Mouse (Mus musculus): ENCODE measurements around the gene Hydin. TPM values are rescaled to one million over a fixed set of nuclear protein-coding genes. Genes with fewer than 3 reads are reported as not detected.
"Not testable (repeated sequence)": the region's sequence is repeated elsewhere in the genome, so short reads cannot be mapped to it uniquely, and the experiment has no call there.

Gene Hydin
- polyA plus RNA-seq, 1 experiment = 0.41 TPM

GRCm38 (mm10) chr8:110339447-110339846 is 72.7 kb downstream of the Hydin start:
- TF ChIP-seq CTCF (IDR thresholded peaks at IDR 0.05; ENCODE audit: borderline replicate concordance, extremely low read depth, insufficient read depth, insufficient read length) = no peak
- DNase-seq (ENCODE audit: low read depth) = no peak

GRCm38 (mm10) chr8:110340090-110340703 is 73.4 kb downstream of the Hydin start:
- no peak for DNase-seq (ENCODE audit: low read depth)
- TF ChIP-seq POLR2A (IDR thresholded peaks at IDR 0.05; ENCODE audit: borderline replicate concordance, extremely low read depth, insufficient read depth, insufficient read length, poor library complexity, severe bottlenecking) (no peak), CTCF (IDR thresholded peaks at IDR 0.05; ENCODE audit: borderline replicate concordance, extremely low read depth, insufficient read depth, insufficient read length) (no peak)

- DNase-seq (ENCODE audit: low read depth) = no peak
- TF ChIP-seq CTCF (IDR thresholded peaks at IDR 0.05; ENCODE audit: borderline replicate concordance, extremely low read depth, insufficient read depth, insufficient read length) (no peak), POLR2A (IDR thresholded peaks at IDR 0.05; ENCODE audit: borderline replicate concordance, extremely low read depth, insufficient read depth, insufficient read length, poor library complexity, severe bottlenecking) (no peak)
Observed at GRCm38 (mm10) chr8:110345697-110346394, 79.1 kb downstream of the Hydin start.

GRCm38 (mm10) chr8:110346915-110347314 is 80.1 kb downstream of the Hydin start:
- DNase-seq (ENCODE audit: low read depth) = no peak
- no peak for TF ChIP-seq CTCF (IDR thresholded peaks at IDR 0.05; ENCODE audit: borderline replicate concordance, extremely low read depth, insufficient read depth, insufficient read length)
- TF ChIP-seq POLR2A (IDR thresholded peaks at IDR 0.05; ENCODE audit: borderline replicate concordance, extremely low read depth, insufficient read depth, insufficient read length, poor library complexity, severe bottlenecking) = no peak

- DNase-seq (ENCODE audit: low read depth) = no peak
- TF ChIP-seq CTCF (IDR thresholded peaks at IDR 0.05; ENCODE audit: borderline replicate concordance, extremely low read depth, insufficient read depth, insufficient read length) = no peak
- no peak for TF ChIP-seq POLR2A (IDR thresholded peaks at IDR 0.05; ENCODE audit: borderline replicate concordance, extremely low read depth, insufficient read depth, insufficient read length, poor library complexity, severe bottlenecking)
Observed at GRCm38 (mm10) chr8:110350725-110351124, 83.9 kb downstream of the Hydin start.

GRCm38 (mm10) chr8:110351909-110352308 is 85.1 kb downstream of the Hydin start:
- TF ChIP-seq CTCF (IDR thresholded peaks at IDR 0.05; ENCODE audit: borderline replicate concordance, extremely low read depth, insufficient read depth, insufficient read length) (no peak), POLR2A (IDR thresholded peaks at IDR 0.05; ENCODE audit: borderline replicate concordance, extremely low read depth, insufficient read depth, insufficient read length, poor library complexity, severe bottlenecking) (no peak)
- DNase-seq (ENCODE audit: low read depth) = no peak

GRCm38 (mm10) chr8:110362975-110363374 is 96.2 kb downstream of the Hydin start:
- no peak for DNase-seq (ENCODE audit: low read depth)

GRCm38 (mm10) chr8:110372836-110373235 is 106.1 kb downstream of the Hydin start:
- DNase-seq (ENCODE audit: low read depth) = no peak
- TF ChIP-seq CTCF (IDR thresholded peaks at IDR 0.05; ENCODE audit: borderline replicate concordance, extremely low read depth, insufficient read depth, insufficient read length) (no peak), POLR2A (IDR thresholded peaks at IDR 0.05; ENCODE audit: borderline replicate concordance, extremely low read depth, insufficient read depth, insufficient read length, poor library complexity, severe bottlenecking) (no peak)

More at GRCm38 (mm10) chr8:110362975-110363374, 96.2 kb downstream of the Hydin start:
- TF ChIP-seq CTCF (IDR thresholded peaks at IDR 0.05; ENCODE audit: borderline replicate concordance, extremely low read depth, insufficient read depth, insufficient read length) = no peak
- TF ChIP-seq POLR2A (IDR thresholded peaks at IDR 0.05; ENCODE audit: borderline replicate concordance, extremely low read depth, insufficient read depth, insufficient read length, poor library complexity, severe bottlenecking) = no peak

GRCm38 (mm10) chr8:110373695-110374094 is 106.9 kb downstream of the Hydin start:
- TF ChIP-seq POLR2A (IDR thresholded peaks at IDR 0.05; ENCODE audit: borderline replicate concordance, extremely low read depth, insufficient read depth, insufficient read length, poor library complexity, severe bottlenecking) (no peak), CTCF (IDR thresholded peaks at IDR 0.05; ENCODE audit: borderline replicate concordance, extremely low read depth, insufficient read depth, insufficient read length) (no peak; the same call in 1 of the 2 replicates)
- DNase-seq (ENCODE audit: low read depth) = no peak

GRCm38 (mm10) chr8:110382751-110383150 is 116.0 kb downstream of the Hydin start:
- peak; percentile 47 for DNase-seq (ENCODE audit: low read depth)
- TF ChIP-seq POLR2A (IDR thresholded peaks at IDR 0.05; ENCODE audit: borderline replicate concordance, extremely low read depth, insufficient read depth, insufficient read length, poor library complexity, severe bottlenecking) (no peak), CTCF (IDR thresholded peaks at IDR 0.05; ENCODE audit: borderline replicate concordance, extremely low read depth, insufficient read depth, insufficient read length) (no peak)

GRCm38 (mm10) chr8:110384632-110385031 is 117.9 kb downstream of the Hydin start:
- not testable (repeated sequence) for DNase-seq (ENCODE audit: low read depth)

GRCm38 (mm10) chr8:110395656-110396055 is 128.9 kb downstream of the Hydin start:
- no peak for TF ChIP-seq CTCF (IDR thresholded peaks at IDR 0.05; ENCODE audit: borderline replicate concordance, extremely low read depth, insufficient read depth, insufficient read length)
- TF ChIP-seq POLR2A (IDR thresholded peaks at IDR 0.05; ENCODE audit: borderline replicate concordance, extremely low read depth, insufficient read depth, insufficient read length, poor library complexity, severe bottlenecking) = no peak
- DNase-seq (ENCODE audit: low read depth) = no peak

All from brain, embryonic 14.5 days (tissue).